Mouse (Mus musculus): ENCODE data around the gene Pknox2.

Gene Pknox2

DNA sequence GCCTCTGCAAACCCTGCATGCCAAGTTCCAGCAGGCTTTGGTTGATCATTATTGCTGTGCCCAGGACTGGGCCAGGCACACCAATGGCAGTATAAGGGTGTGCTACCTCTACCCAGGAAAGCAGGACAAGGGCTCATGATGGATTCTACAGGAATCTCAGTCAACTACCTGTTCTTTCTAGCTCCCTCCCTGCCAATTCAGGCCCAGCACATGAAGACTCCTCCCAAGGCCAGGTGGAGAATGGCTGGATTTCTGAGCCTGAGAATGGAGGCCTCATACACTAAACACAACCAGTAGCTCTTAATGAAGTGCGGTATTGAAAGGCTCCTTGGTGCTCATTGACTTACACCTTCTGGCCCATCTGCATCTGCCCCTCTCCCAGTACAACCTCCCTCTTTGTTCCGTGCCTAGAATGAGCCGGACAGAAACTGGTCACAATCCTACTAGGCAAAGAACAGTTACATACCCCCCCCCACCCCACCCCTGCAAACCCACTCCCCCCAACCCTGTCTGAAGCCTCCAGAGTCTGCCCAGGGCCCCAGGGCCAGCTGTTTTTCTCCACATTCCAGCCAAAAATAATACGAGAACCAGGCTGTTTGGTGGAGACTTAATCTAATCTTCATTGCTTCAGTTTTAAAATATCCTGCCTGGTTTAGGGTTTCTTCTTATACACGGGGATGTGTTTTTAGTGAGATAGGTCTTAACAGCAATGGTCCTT is 6.6 kb downstream of the Pknox2 start:
- DNase-seq (ENCODE audit: extremely low spot score): peak; percentile 30

- peak; percentile 84 for DNase-seq (ENCODE audit: extremely low spot score)
These were observed 7.7 kb downstream of the Pknox2 start for GRCm38 (mm10) chr9:37139514-37139913.

DNA sequence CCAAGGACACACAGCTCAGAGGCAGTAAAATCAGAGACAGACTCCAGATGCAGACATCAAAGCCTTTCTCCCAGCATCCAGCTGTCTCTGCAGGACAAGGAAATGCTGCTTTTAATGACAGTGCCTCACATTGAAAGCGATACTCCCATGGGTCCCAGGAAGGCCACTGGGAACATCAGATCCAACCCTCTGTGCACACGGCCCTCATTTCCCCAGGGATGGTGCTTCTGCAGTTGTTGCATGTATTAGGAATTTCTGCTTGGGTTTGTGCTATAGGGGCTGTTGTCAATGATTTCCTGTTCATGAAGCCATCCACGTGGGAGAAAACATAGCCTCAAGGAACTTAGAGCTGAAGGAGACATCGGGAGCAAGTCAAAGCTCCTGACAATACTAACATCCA is 8.3 kb downstream of the Pknox2 start:
- DNase-seq (ENCODE audit: extremely low spot score): no peak

DNA sequence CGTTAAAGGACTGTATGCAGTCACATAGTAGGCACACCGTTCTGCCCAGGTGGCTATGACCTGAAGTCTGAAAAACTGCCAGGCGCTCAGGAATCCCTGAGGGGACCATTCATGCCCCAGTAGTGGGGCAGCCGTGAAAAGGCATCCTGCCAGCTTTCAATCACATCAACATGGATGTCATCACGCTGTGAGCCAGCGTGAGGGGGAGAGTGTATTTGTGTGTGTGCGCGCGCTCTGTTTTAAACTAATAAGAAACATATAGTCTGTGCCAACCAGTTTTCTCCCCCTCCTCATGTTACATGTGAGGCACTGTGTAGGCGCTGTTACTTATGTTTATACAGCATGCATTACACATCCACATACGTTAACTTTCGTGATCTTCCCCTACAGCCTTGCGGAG is 10.9 kb downstream of the Pknox2 start:
- no peak for DNase-seq (ENCODE audit: extremely low spot score)

DNA sequence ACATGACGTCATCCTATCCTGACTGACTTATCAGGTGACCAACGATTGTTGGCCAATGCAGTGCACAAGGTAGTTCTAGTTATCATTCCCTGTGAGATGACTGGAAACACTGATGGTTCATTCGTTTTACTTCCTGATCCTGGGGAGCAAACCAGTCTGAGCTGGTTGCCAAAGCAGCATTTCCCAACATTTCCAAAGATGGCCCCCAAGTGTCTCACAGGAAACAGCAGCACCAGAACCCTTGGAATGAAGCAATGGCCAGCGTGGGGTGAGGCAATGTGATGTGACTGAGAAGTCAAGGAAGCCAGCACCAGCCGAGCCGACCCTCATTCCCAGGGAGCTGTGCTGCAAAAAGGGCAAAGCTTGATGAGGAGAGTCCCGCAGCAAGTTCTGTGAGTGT is 13.7 kb downstream of the Pknox2 start:
- DNase-seq (ENCODE audit: extremely low spot score): no peak

GRCm38 (mm10) chr9:37129046-37129445 is 18.2 kb downstream of the Pknox2 start:
- no peak for DNase-seq (ENCODE audit: extremely low spot score)

- no peak for DNase-seq (ENCODE audit: extremely low spot score)
These were observed 21.0 kb downstream of the Pknox2 start for GRCm38 (mm10) chr9:37126197-37126596.

DNA sequence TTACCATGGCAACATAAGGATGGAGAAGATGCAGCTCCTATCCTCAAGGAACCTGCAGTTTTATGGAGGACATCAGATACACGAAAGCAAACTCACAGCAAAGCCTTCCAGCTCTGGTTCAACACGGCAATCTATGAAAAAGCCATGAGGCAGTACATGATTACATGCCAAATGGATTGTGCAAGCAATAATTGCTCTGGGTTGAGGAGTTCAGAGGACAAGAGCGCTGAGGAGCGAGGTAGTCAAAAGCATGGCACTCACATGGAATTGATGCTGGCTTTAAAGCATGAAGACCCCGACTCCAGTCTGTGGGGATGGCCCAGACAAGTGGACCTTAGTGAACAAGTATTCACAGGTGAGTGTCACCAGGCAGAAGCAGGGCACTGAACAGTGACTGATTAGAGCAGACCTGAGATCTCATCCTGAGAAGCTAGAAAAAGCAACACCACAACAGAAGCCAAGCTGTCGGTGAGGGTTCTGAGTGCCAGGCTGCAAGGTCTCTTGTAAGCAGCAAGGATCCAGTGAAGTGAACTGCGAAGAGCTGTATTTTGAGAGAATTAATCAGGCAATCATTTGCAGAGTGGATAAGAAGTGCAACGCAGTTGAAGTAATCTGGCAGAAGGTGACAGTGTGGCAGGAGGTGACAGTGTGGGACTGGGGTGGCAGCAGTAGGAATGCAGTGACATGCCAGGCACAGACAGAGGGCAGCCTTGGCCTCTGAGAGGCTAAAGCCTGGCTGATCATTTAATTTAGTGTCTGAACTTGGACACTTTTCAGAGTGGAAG is 22.3 kb downstream of the Pknox2 start:
- DNase-seq (ENCODE audit: extremely low spot score): no peak

DNA sequence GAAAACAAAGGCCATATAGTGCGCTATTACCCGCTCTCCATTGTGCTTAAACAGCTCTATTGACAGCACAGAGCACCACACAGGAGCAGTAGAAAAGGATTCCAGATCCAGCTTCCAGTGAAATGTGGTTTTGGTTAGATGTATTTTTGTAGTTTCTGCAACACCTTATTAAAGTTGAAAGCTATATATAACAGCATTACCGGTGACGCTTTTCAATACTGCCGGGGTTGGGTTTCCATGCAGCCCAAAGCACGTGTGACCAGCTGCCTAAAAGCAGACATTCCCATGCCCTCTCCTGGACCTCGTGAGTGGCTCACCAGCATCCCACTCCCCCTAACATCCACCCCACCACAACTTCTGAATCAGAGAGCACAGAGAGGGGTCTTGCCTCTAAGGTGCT is 23.8 kb downstream of the Pknox2 start:
- DNase-seq (ENCODE audit: extremely low spot score): no peak

GRCm38 (mm10) chr9:37122971-37123370 is 24.2 kb downstream of the Pknox2 start:
- no peak for DNase-seq (ENCODE audit: extremely low spot score)

- DNase-seq (ENCODE audit: extremely low spot score): no peak
These were observed 24.8 kb downstream of the Pknox2 start for GRCm38 (mm10) chr9:37122381-37122780.

- no peak for DNase-seq (ENCODE audit: extremely low spot score)
These were observed 25.4 kb downstream of the Pknox2 start for GRCm38 (mm10) chr9:37121761-37122331.

DNA sequence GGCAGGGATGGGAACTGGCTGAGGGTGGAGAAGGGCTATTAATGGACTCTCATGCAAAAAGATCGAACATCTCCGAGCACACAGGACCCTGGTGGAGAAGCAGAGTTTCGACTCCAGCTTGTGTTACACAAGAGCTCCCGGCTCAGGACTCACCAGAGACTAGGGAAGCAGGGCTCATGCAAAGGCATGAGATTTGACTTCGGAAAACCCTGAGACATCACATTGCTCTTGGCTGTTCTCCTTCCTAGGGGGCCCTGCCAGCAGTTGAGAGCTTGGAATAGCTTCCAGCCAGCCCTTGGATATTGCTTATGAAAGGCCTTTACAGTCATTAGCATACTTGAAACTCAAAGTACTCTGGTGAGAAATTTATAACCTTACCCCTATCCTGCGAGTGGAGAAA is 26.4 kb downstream of the Pknox2 start:
- DNase-seq (ENCODE audit: extremely low spot score): no peak

DNA sequence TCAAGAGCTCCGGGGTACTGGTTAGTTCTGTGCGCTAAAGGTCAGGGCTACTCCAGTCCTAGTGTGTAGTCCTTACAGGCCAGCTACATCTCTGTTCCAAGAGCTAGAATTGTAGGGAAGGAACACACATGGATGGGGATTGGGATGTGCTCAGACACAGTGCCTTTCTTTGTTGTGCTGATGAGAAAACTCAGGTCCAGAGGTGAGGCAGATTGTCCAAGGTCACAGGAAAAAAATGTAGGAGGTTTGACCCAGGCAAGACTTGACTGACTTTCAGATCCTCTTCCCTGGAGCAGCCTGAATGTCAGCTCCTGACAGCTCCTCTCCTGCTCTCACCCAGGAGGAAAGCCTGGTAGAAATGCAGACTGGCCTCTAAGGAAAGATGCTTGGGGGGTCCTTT is 29.7 kb downstream of the Pknox2 start:
- no peak for DNase-seq (ENCODE audit: extremely low spot score)

DNA sequence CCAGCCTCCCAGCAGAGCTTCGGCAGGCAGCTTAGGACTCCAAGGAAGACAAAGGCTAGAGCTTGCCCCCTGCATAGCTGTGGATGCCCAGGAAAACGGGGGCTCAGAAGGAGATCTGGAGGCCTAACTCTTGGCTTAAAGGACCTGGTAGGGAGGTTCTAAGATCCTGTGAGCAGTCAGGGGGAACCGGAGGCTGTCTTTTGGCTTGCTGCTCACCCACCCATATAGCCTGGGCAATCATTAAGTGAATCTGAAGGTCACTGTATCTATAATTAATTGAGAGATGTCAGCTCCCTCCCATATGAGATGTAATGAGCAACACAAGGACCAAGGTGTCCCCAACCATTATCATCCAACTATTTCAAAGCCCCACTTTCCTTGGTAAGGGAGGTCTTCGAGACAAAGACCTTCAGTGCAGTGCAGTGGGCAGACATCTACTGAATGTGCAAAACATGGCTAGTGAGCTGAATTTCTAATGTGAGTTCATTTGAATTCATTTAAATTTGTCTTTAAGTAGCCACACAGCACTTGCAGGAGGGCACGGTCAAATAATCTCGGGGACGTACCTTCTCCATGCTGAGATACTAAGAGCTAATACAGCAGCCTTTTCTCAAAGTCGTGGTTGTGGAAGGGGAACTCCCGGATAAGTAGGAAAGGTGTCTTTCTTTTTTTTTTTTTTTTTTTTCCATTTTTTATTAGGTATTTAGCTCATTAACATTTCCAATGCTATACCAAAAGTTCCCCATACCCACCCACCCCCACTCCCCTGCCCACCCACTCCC is 30.4 kb downstream of the Pknox2 start:
- DNase-seq (ENCODE audit: extremely low spot score): no peak

GRCm38 (mm10) chr9:37115820-37116219 is 31.4 kb downstream of the Pknox2 start:
- DNase-seq (ENCODE audit: extremely low spot score): no peak

DNA sequence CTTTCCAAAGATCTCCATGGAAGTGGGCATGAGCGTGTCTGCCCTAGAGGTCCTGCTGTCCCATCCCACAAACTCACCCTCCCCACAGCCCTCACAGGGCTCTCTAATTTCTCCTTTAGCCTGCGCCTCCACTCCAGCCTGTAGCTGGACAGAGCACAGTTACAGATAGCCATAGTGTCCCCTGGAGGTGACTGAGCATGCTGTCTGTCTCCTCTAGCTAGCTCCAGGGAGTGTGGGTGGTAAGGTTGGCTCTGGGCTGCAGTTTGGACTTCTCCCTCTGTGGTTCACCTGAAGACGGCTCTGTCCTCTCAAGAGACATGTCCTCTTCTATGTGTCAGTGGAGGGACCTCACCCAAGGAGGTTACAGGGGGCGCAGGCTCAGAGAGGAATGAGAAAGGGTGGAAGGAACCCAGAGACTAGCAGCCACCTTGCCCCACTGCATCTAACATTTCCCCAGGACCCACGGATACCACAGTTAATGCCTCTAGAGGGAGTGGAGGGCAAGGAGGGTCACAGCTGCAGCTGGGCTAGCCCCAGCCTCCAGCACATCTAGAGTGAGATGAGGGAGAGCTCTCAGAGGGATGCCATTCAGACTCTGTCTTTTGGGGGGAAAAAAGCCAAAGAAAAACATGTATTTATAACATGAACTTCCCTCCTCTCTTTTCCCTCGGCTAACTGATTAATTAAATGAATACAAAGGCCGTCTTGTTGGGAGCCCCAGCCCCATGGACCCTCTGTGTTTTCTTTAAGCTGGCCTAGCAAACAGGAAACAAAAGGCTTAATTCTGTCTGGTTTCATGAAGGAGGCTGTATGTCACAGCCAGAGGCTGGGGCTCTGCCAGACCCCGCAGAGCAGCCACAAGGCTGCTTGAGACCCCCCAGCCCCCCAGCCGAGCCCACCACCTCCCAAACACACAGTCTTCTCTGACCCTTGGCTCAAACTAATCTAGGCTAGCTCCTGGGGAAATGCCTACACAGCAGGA is 32.6 kb downstream of the Pknox2 start:
- peak; percentile 63 for DNase-seq (ENCODE audit: extremely low spot score)

GRCm38 (mm10) chr9:37107546-37107945 is 39.7 kb downstream of the Pknox2 start:
- DNase-seq (ENCODE audit: extremely low spot score): no peak

DNA sequence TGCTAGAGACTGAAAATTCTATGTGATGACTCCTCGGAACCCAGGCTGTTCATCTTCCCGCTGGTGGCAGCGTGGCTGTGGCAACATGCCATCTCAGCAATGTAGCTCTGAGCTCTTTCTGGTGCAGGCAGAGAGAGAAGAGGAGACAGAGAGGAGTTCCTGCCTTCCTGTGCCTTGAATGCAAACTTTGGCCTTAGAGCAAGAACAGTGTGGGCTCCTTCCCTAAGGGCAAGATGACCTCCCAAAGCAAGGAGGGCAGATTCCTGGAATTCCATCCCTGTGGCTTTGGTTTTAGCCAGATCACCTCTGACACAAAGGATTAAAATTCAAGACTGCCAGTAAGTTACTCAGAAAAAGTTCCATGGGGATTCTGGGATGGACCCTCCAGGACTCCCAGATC is 40.4 kb downstream of the Pknox2 start:
- peak; percentile 62 for DNase-seq (ENCODE audit: extremely low spot score)

DNA sequence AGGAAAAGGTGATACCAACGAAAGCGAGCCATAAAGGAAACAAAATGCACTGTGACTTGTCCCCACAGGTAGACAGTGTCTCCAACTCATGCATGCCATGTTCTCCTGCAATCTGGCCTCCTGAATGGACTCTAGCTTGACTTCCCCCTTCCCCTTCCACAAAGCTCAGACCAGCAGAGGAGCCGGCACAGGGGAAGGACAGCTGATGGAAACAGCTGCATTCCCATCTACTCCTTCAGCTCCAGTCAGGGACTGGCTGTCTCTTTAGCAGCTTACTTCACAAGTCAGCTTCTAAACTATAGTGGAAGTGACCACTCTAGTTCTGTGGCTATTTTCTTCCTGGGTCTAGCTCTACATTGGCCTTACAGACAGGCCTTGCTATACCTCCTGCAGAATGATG is 43.0 kb downstream of the Pknox2 start:
- no peak for DNase-seq (ENCODE audit: extremely low spot score)

DNA sequence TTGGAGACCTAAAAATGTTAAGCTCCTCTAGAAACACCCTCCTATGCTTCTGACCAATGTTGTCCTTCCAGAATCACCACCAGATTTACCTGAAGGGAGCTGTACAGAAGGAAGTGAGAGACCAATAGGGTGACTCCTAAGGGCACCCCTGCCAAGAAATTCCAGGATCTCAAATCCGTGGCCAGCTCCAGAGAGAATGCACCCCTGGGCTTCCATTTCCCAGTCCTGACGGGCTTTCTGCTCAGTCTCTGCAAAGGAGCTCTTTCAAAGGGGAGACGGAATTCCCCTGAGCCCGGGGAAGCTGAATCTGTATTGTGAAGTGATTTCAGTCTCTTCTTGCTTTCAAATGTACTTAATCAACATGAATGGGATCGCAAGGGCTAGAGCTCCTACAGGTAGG is 43.4 kb downstream of the Pknox2 start:
- no peak for DNase-seq (ENCODE audit: extremely low spot score)

Data from embryo, embryonic 9.5 days (tissue).